ENCODE assay signal across 22 mouse cellular contexts in genomic region chr2:128295726-128296234, GRCm38 (mm10).
A peak's percentile ranks its signal among the peaks of the same experiment; 100 is the strongest.
DNase-seq lines count a peak whose midpoint lies in the region; ATAC-seq lines count a peak whose summit lies in the region.
"Had no signal": no experiment of that assay in that cellular context is flagged by ENCODE, and none has a peak within 500 bp of the region (broad histone marks: within the 10 kb centered on the region; RNA-seq: fewer than 3 reads in every experiment).

No protein-coding gene starts in this region.

- WGBS in intestine, embryonic 15.5 days = 57% methylated on average over 3 of the region's 3 CpGs
- 53% methylated on average over 3 of the region's 3 CpGs for WGBS in liver, embryonic 11.5 days

- ATAC-seq in intestine, embryonic 15.5 days = 0 out of 2 replicates have a peak, but pooled peaks have one; percentile 12
- no peak for ATAC-seq in liver, embryonic 11.5 days (replicated peaks; ENCODE audit: low FRiP score)
- ATAC-seq: forebrain, embryonic 13.5 days had no signal

- no peaks in the 10 kb centered on the region for H3K36me3 ChIP-seq in intestine, embryonic 15.5 days
- no peaks in the 10 kb centered on the region for H3K36me3 ChIP-seq in liver, embryonic 11.5 days (ENCODE audit: control insufficient read depth, insufficient read depth, low read length)
- H3K36me3 ChIP-seq: heart, embryonic 13.5 days; hindbrain, embryonic 15.5 days; liver, embryonic 12.5 days; lung, embryonic 15.5 days; neural tube, embryonic 12.5 days had no signal

- no peaks in the 10 kb centered on the region for H3K9me3 ChIP-seq in intestine, embryonic 15.5 days
- H3K9me3 ChIP-seq in liver, embryonic 11.5 days (ENCODE audit: control insufficient read depth, low read length) = no peaks in the 10 kb centered on the region; the same call in 1 of the 2 replicates
- H3K9me3 ChIP-seq: hindbrain, embryonic 15.5 days; liver, embryonic 12.5 days; lung, embryonic 15.5 days; neural tube, embryonic 12.5 days had no signal

- peak; percentile 35 for DNase-seq in gastrocnemius, adult 18-20 months (ENCODE audit: low spot score)
- DNase-seq in gastrocnemius, postnatal 25 days = no peak
- DNase-seq in 3T3-L1 (ENCODE audit: low read depth, low spot score) (peak; percentile 86), NIH3T3 (ENCODE audit: low read depth) (peak; percentile 56)
- DNase-seq in left cerebral cortex, adult 9 months (ENCODE audit: low spot score in 2 of 2) = no peak
- no peak for DNase-seq in liver, embryonic 11.5 days (ENCODE audit: low spot score)
- DNase-seq in left cerebral cortex, postnatal 4 days = no peak
- DNase-seq: adrenal gland, postnatal 25 days; cerebellum, adult 2 months; cerebellum, postnatal 36 days; heart, postnatal 36 days; kidney, adult 2 months; kidney, postnatal 14 days had no signal

- H3K4me3 ChIP-seq in intestine, embryonic 15.5 days (replicated peaks) = no peak overlapping the region
- no peak overlapping the region for H3K4me3 ChIP-seq in liver, embryonic 11.5 days (ENCODE audit: low read depth, low read length)
- H3K4me3 ChIP-seq: forebrain, embryonic 13.5 days; heart, embryonic 13.5 days; hindbrain, embryonic 15.5 days; layer of hippocampus, adult 2 months; liver, embryonic 12.5 days; lung, embryonic 15.5 days; neural tube, embryonic 12.5 days had no signal

- no peaks in the 10 kb centered on the region for H3K27me3 ChIP-seq in intestine, embryonic 15.5 days (replicated peaks)
- no peaks in the 10 kb centered on the region for H3K27me3 ChIP-seq in liver, embryonic 11.5 days (replicated peaks; ENCODE audit: control insufficient read depth, insufficient read depth, low read length)
- H3K27me3 ChIP-seq: heart, embryonic 13.5 days; hindbrain, embryonic 15.5 days; liver, embryonic 12.5 days; lung, embryonic 15.5 days; neural tube, embryonic 12.5 days had no signal

- intact Hi-C loops in left cerebral cortex, postnatal 4 days (cut with DNase I) = no loop called here

- H3K4me2 ChIP-seq in intestine, embryonic 15.5 days (replicated peaks) = no peak overlapping the region
- H3K4me2 ChIP-seq in liver, embryonic 11.5 days = no peak overlapping the region
- H3K4me2 ChIP-seq: forebrain, embryonic 13.5 days; heart, embryonic 13.5 days; hindbrain, embryonic 15.5 days; liver, embryonic 12.5 days; lung, embryonic 15.5 days; midbrain, embryonic 11.5 days; neural tube, embryonic 12.5 days had no signal

- H3K4me1 ChIP-seq in intestine, embryonic 15.5 days (replicated peaks) = peaks cover 11% of the 10 kb centered on the region
- H3K4me1 ChIP-seq in liver, embryonic 11.5 days (replicated peaks; ENCODE audit: control insufficient read depth, insufficient read depth, low read length) = peaks cover 10% of the 10 kb centered on the region
- H3K4me1 ChIP-seq: forebrain, embryonic 13.5 days; hindbrain, embryonic 15.5 days; neural tube, embryonic 12.5 days had no signal

- no peak overlapping the region for H3K27ac ChIP-seq in intestine, embryonic 15.5 days
- H3K27ac ChIP-seq in liver, embryonic 11.5 days (ENCODE audit: low read depth, low read length) = no peak overlapping the region
- H3K27ac ChIP-seq: forebrain, embryonic 13.5 days; heart, embryonic 13.5 days; hindbrain, embryonic 15.5 days; layer of hippocampus, adult 2 months; liver, embryonic 12.5 days; lung, embryonic 15.5 days; neural tube, embryonic 12.5 days had no signal

- H3K9ac ChIP-seq in intestine, embryonic 15.5 days = no peak overlapping the region
- H3K9ac ChIP-seq in liver, embryonic 11.5 days (ENCODE audit: low read depth, low read length) = no peak overlapping the region
- H3K9ac ChIP-seq: forebrain, embryonic 13.5 days; heart, embryonic 13.5 days; hindbrain, embryonic 15.5 days; liver, embryonic 12.5 days; lung, embryonic 15.5 days; neural tube, embryonic 12.5 days had no signal

Comparison
In these comparisons a context has a peak if more than half of its experiments do, and no peak if none do; other contexts are left out.
1. DNase-seq: peak in gastrocnemius, adult 18-20 months (single experiment), 3T3-L1 (single experiment) and NIH3T3 (single experiment); none in gastrocnemius, postnatal 25 days (single experiment), left cerebral cortex, adult 9 months (0 of 2), liver, embryonic 11.5 days (single experiment) and left cerebral cortex, postnatal 4 days (single experiment).